Mouse (Mus musculus): ENCODE data around the gene Tmprss11b. TPM values are rescaled to one million over a fixed set of nuclear protein-coding genes. Genes with fewer than 3 reads are reported as not detected.
A peak's percentile ranks its signal among the peaks of the same experiment; 100 is the strongest.
"Not testable (repeated sequence)": the region's sequence is repeated elsewhere in the genome, so short reads cannot be mapped to it uniquely, and the experiment has no call there.

The Tmprss11b gene
- polyA plus RNA-seq (2014; fragmentation: Nextera tagmentation; extraction: Ambion mirVana), result not detected in 2 replicates

DNA sequence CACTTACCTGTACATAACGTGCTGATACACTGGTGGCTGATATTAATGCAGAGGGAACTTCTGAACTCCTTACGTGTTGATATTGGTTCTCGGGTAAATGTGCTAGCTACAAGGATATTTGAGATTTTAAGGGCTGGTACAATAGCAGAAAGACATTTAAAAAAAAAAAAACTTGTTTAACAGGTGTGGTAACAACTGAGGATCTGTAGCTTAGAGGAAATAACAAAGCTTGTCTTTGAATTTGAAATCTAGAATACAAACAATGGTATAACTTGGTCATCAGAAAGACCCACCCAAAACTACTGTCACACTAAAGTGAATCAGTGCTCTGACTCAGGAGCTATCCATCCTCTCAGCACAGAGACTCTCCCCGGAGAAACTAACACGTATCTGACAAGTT lies at the start of gene Tmprss11b:
Gene Tmprss11b, minus strand, starts transcription at position 101 of the 400 bp plus-strand sequence.
- H3K9ac ChIP-seq (ENCODE audit: low read length), result no peak within 1 kb of the TSS
- 85% methylated on average over 5 of the region's 5 CpGs for WGBS
- no peak within 1 kb of the TSS for H3K27ac ChIP-seq (ENCODE audit: low read depth, low read length)
- H3K27me3 ChIP-seq (replicated peaks; ENCODE audit: control insufficient read depth, insufficient read depth, low read length), result no peaks in the 10 kb centered on the region
- H3K4me1 ChIP-seq (ENCODE audit: control insufficient read depth, insufficient read depth, low read length), result no peaks in the 10 kb centered on the region
- no peaks in the 10 kb centered on the region for H3K36me3 ChIP-seq (ENCODE audit: control insufficient read depth, insufficient read depth, low read length)
- no peak for DNase-seq (ENCODE audit: low spot score)
- H3K4me2 ChIP-seq (ENCODE audit: low read length), result no peak within 1 kb of the TSS
- H3K9me3 ChIP-seq (replicated peaks; ENCODE audit: control insufficient read depth, low read length), result no peaks in the 10 kb centered on the region
- no peak within 1 kb of the TSS for H3K4me3 ChIP-seq (ENCODE audit: low read depth, low read length)
- ATAC-seq, result no peak

DNA sequence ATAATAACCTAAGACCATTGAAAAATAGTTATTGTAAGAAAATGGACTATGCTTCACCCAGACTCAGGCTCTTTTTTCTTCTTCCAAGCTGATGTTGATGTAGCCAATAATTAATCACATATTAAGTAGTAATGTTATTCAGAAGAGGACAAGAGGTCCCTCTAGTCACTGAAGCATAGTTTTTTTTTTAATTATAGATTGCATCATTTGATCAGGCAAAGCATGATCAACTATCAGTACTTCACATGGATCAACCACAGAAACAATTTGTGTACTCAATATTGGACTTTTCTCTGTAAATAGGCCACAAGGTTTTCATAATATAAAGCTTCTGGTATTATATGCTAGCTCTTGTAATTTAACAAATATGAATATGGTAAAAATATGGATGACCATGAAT lies 48.9 kb upstream of the Tmprss11b start:
- Histone ChIP-seq H3K36me3 (ENCODE audit: control insufficient read depth, insufficient read depth, low read length) (no peaks in the 10 kb centered on the region), H3K9me3 (replicated peaks; ENCODE audit: control insufficient read depth, low read length) (no peaks in the 10 kb centered on the region), H3K4me1 (ENCODE audit: control insufficient read depth, insufficient read depth, low read length) (no peaks in the 10 kb centered on the region), H3K27ac (ENCODE audit: low read depth, low read length) (no peak overlapping the region), H3K4me2 (ENCODE audit: low read length) (no peak overlapping the region), H3K9ac (ENCODE audit: low read length) (no peak overlapping the region), H3K4me3 (ENCODE audit: low read depth, low read length) (no peak overlapping the region), H3K27me3 (replicated peaks; ENCODE audit: control insufficient read depth, insufficient read depth, low read length) (no peaks in the 10 kb centered on the region)
- ATAC-seq (no peak), DNase-seq (ENCODE audit: low spot score) (no peak)

DNA sequence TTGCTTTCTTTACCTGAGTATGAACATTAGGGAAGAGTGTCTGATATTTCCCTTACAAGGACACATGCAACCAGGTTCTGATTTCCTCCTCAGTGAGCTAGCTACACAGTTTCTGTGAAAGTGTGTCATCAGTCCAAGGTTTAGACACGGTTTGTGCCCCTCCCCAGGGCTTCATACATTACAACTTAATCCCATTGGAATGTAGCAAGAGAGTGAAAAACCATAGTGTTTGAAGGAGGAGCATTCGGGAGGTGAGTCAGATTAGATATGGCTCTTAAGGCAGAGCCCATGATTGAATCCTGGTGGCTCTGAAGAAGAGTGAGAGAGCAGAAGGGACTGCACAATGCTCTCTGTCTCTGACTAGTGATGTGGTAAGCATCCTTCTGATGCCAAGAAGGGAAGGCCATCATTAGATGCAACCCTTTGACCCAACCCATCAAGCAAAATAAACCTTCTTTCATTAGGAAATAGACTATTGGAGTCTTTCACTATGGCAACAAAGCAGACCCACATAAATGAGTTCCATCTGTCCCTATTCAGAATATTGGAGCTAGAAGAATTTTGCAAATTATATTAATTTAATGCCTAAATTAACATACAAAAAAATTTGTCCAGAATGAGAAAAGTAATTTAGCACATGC lies 46.8 kb upstream of the Tmprss11b start:
- Histone ChIP-seq H3K36me3 (ENCODE audit: control insufficient read depth, insufficient read depth, low read length) (no peaks in the 10 kb centered on the region), H3K9ac (ENCODE audit: low read length) (no peak overlapping the region), H3K27me3 (replicated peaks; ENCODE audit: control insufficient read depth, insufficient read depth, low read length) (no peaks in the 10 kb centered on the region), H3K9me3 (replicated peaks; ENCODE audit: control insufficient read depth, low read length) (no peaks in the 10 kb centered on the region), H3K4me1 (ENCODE audit: control insufficient read depth, insufficient read depth, low read length) (no peaks in the 10 kb centered on the region), H3K4me2 (ENCODE audit: low read length) (no peak overlapping the region), H3K4me3 (ENCODE audit: low read depth, low read length) (no peak overlapping the region), H3K27ac (ENCODE audit: low read depth, low read length) (no peak overlapping the region)
- 41% methylated on average over 2 of the region's 2 CpGs for WGBS
- ATAC-seq (no peak), DNase-seq (ENCODE audit: low spot score) (no peak)

DNA sequence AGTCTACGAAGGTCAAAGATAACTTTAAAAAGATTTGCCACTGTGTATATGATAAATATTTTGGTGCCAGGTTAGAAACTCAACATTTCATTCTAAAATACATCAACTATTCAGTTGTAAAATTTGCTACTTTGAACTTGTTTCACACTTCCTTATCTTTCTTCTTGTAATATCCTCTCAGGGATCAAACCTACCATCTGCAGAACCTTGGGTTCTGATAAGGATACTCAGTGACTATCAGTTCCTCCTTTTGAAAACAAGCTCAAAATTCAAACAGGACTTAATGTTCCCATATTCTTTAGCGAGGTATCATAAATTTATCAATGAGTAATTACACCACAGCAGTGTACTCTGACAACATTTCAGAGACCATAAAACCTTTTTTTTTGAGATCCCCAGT lies 38.8 kb upstream of the Tmprss11b start:
- no peak overlapping the region for H3K4me3 ChIP-seq (ENCODE audit: low read depth, low read length)

DNA sequence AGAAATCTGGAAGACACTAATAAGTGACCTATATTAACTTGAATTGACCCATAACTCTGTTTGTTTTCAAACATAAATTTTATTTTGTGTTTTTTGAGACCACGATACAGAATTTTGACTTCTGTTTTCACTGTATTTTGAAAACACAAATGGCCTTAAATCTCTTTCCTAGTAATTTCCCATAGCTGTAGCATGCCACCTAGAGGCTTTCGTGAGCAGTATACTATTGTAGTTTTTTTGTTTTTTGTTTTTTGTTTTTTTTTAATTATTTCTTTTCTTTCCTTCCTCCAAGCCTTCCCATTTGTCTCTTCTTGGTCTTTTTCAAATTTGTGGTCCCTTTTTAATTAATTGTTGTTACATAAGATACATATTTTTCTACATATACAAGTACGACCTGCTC lies 28.8 kb upstream of the Tmprss11b start:
- H3K9me3 ChIP-seq (replicated peaks; ENCODE audit: control insufficient read depth, low read length), result no peaks in the 10 kb centered on the region
- DNase-seq (ENCODE audit: low spot score) (no peak), ATAC-seq (no peak)
- no peak overlapping the region for H3K4me3 ChIP-seq (ENCODE audit: low read depth, low read length)
- H3K9ac ChIP-seq (ENCODE audit: low read length), result no peak overlapping the region
- WGBS, result 83% methylated on average over 3 of the region's 3 CpGs
- no peaks in the 10 kb centered on the region for H3K27me3 ChIP-seq (replicated peaks; ENCODE audit: control insufficient read depth, insufficient read depth, low read length)
- H3K27ac ChIP-seq (ENCODE audit: low read depth, low read length), result no peak overlapping the region
- no peaks in the 10 kb centered on the region for H3K36me3 ChIP-seq (ENCODE audit: control insufficient read depth, insufficient read depth, low read length)
- no peak overlapping the region for H3K4me2 ChIP-seq (ENCODE audit: low read length)
- no peaks in the 10 kb centered on the region for H3K4me1 ChIP-seq (ENCODE audit: control insufficient read depth, insufficient read depth, low read length)

More for the DNA sequence above, 38.8 kb upstream of the Tmprss11b start:
- H3K4me2 ChIP-seq (ENCODE audit: low read length), result no peak overlapping the region
- 88% methylated on average over 2 of the region's 2 CpGs for WGBS
- H3K27me3 ChIP-seq (replicated peaks; ENCODE audit: control insufficient read depth, insufficient read depth, low read length), result no peaks in the 10 kb centered on the region
- no peak overlapping the region for H3K9ac ChIP-seq (ENCODE audit: low read length)
- no peak overlapping the region for H3K27ac ChIP-seq (ENCODE audit: low read depth, low read length)
- no peaks in the 10 kb centered on the region for H3K4me1 ChIP-seq (ENCODE audit: control insufficient read depth, insufficient read depth, low read length)
- DNase-seq (ENCODE audit: low spot score) (no peak), ATAC-seq (no peak)
- no peaks in the 10 kb centered on the region for H3K9me3 ChIP-seq (replicated peaks; ENCODE audit: control insufficient read depth, low read length)
- H3K36me3 ChIP-seq (ENCODE audit: control insufficient read depth, insufficient read depth, low read length), result no peaks in the 10 kb centered on the region

DNA sequence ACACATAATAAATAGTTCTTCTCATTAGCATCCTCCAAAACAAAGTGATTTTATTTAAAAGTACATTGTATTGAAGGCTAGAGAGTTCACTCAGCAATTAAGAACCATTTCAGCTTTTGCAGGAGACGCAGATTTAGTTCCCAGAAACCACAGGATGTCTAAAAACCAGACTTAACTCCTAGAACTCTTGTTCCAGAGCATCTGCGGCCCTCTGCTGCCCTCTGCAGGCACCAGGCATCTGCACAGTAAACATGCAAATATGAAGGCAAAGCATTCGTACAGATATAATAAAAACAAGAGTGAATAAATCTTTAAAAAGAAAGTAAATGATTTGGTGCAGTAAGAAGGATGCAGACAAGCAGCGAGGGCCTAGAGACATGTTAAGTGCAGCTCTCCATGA lies 8.5 kb upstream of the Tmprss11b start:
- Histone ChIP-seq H3K27me3 (replicated peaks; ENCODE audit: control insufficient read depth, insufficient read depth, low read length) (no peaks in the 10 kb centered on the region), H3K9me3 (replicated peaks; ENCODE audit: control insufficient read depth, low read length) (no peaks in the 10 kb centered on the region), H3K4me3 (ENCODE audit: low read depth, low read length) (no peak overlapping the region), H3K4me1 (ENCODE audit: control insufficient read depth, insufficient read depth, low read length) (no peaks in the 10 kb centered on the region), H3K9ac (ENCODE audit: low read length) (no peak overlapping the region), H3K36me3 (ENCODE audit: control insufficient read depth, insufficient read depth, low read length) (no peaks in the 10 kb centered on the region), H3K27ac (ENCODE audit: low read depth, low read length) (no peak overlapping the region), H3K4me2 (ENCODE audit: low read length) (no peak overlapping the region)
- 55% methylated on average over 4 of the region's 4 CpGs for WGBS
- ATAC-seq (no peak), DNase-seq (ENCODE audit: low spot score) (peak; percentile 66)

DNA sequence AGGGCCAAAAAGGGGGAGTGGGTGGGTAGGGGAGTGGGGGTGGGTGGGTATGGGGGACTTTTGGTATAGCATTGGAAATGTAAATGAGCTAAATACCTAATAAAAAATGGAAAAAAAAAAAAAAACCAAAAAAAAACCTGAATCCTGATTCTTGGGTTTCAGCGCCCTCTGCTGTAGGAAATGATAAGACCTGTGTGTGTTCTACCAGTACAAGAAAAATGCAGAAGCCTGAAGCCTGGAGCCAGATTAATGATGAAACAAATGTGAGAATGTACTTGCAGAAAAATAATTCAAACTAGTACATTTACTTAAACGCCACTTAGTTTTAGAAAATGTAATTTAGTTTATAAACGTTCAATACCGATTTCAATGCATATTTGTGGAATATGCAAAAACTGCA lies 27.0 kb downstream of the Tmprss11b start:
- peak; percentile 73 for DNase-seq (ENCODE audit: low spot score)
- not testable (repeated sequence) for H3K4me1 ChIP-seq (ENCODE audit: control insufficient read depth, insufficient read depth, low read length)
- WGBS, result 32% methylated on average over 4 of the region's 4 CpGs

DNA sequence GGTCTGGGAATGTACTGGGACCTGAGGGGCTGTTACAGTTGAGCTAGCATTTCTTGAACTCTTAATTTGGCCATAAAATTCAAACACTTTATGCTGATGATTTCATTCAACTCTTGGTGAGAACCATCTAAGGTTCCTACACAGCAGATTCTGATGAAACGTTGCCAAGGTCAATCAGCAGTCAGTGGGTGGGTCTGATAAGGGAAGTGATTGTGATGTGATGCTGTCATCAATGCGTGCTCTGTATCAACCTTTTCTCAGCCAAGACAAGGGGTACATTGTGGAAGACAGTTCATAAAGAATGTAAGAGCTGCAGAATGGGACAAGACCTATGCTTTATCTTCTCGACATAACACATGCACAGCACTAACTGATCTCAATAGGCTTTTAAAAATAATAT lies 35.4 kb downstream of the Tmprss11b start:
- Histone ChIP-seq H3K27me3 (replicated peaks; ENCODE audit: control insufficient read depth, insufficient read depth, low read length) (no peaks in the 10 kb centered on the region), H3K9me3 (replicated peaks; ENCODE audit: control insufficient read depth, low read length) (no peaks in the 10 kb centered on the region), H3K4me3 (ENCODE audit: low read depth, low read length) (no peak overlapping the region), H3K9ac (ENCODE audit: low read length) (no peak overlapping the region), H3K4me2 (ENCODE audit: low read length) (no peak overlapping the region), H3K4me1 (ENCODE audit: control insufficient read depth, insufficient read depth, low read length) (no peaks in the 10 kb centered on the region), H3K27ac (ENCODE audit: low read depth, low read length) (no peak overlapping the region), H3K36me3 (ENCODE audit: control insufficient read depth, insufficient read depth, low read length) (no peaks in the 10 kb centered on the region)
- ATAC-seq, result no peak
- 70% methylated on average over 3 of the region's 3 CpGs for WGBS
- no peak for DNase-seq (ENCODE audit: low spot score)

More for the DNA sequence above, 27.0 kb downstream of the Tmprss11b start:
- ATAC-seq; H3K27ac ChIP-seq (ENCODE audit: low read depth, low read length); H3K4me3 ChIP-seq (ENCODE audit: low read depth, low read length); H3K27me3 ChIP-seq (replicated peaks; ENCODE audit: control insufficient read depth, insufficient read depth, low read length); H3K4me2 ChIP-seq (ENCODE audit: low read length); H3K9me3 ChIP-seq (replicated peaks; ENCODE audit: control insufficient read depth, low read length); H3K9ac ChIP-seq (ENCODE audit: low read length); H3K36me3 ChIP-seq (ENCODE audit: control insufficient read depth, insufficient read depth, low read length): not testable (repeated sequence)

DNA sequence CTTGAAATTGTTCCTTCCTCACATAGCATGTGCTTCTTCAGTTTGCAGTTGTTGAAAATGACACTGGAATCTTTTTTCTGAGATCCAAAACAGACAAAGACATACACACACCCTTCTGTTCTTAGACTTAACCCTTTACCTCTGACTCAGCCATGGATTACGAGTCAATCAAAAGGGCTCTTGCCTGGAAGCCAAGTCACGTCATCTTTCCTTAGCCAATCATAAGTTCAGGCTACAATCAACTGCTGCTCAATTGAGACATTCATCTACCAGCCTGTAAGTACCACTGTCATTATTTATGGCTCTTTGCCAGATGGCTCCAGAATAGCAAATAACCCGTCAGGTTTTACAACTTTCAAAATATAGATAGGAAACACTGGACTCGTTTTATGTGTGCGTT lies 43.8 kb downstream of the Tmprss11b start, which contains the start of gene Tmprss11f:
Gene Tmprss11f, minus strand, starts transcription at position 101 of the 400 bp plus-strand sequence.
- H3K9ac ChIP-seq (ENCODE audit: low read length), result no peak within 1 kb of the TSS
- ATAC-seq (no peak), DNase-seq (ENCODE audit: low spot score) (no peak)
- no peaks in the 10 kb centered on the region for H3K36me3 ChIP-seq (ENCODE audit: control insufficient read depth, insufficient read depth, low read length)
- H3K27me3 ChIP-seq (replicated peaks; ENCODE audit: control insufficient read depth, insufficient read depth, low read length), result no peaks in the 10 kb centered on the region
- no peak within 1 kb of the TSS for H3K4me2 ChIP-seq (ENCODE audit: low read length)
- no peak within 1 kb of the TSS for H3K27ac ChIP-seq (ENCODE audit: low read depth, low read length)
- H3K9me3 ChIP-seq (replicated peaks; ENCODE audit: control insufficient read depth, low read length), result no peaks in the 10 kb centered on the region
- no peak within 1 kb of the TSS for H3K4me3 ChIP-seq (ENCODE audit: low read depth, low read length)
- WGBS, result 83% methylated on average over 5 of the region's 5 CpGs
- H3K4me1 ChIP-seq (ENCODE audit: control insufficient read depth, insufficient read depth, low read length), result no peaks in the 10 kb centered on the region
